Mouse (Mus musculus): ENCODE measurements around the gene Ccng1.

DNA sequence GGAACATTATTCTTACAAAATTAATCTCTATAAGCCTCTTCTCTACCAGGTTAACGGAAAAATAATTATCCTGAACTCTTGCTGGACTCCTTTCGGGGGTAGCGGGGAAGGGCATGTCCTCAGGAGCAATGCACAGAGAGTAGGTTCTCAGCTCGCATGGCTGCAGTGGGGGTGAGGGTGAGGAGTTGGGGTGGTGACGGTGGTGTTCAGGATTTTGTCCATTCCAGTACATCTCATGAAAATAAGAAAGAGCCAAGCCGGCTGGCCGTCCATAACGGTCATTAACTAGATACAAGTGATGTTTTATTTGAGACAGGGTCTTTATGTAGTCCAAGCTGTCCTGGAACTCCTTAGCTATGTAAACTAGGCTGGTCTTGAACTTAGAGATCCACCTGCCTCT, 857 bp upstream of the Ccng1 start:
- TF ChIP-seq CTCF (IDR thresholded peaks at IDR 0.05; ENCODE audit: control insufficient read depth, insufficient read depth, insufficient replicate concordance, low read depth, low read length) (no peak), POLR2A (IDR thresholded peaks at IDR 0.05; ENCODE audit: control insufficient read depth, low read depth, low read length) (no peak)

Data from testis, adult 2 months (tissue).